Mouse (Mus musculus) neural tube, embryonic 14.5 days (tissue): ENCODE results near the gene Ppef1. TPM values are rescaled to one million over a fixed set of nuclear protein-coding genes. Genes with fewer than 3 reads are reported as not detected.

Experiments used
- ATAC-seq: fragments of 200-750 bp; cut with Nextera tagmentation; 2 replicates; pipeline ENCODE4 v1.8.0; 2017; ENCODE audit warnings: low read depth, mild to moderate bottlenecking, moderate TSS enrichment, moderate library complexity
- H3K27ac ChIP-seq: fragments of 300-500 bp; sonication (generic); 2 replicates; pipeline ENCODE4 v1.5.1; 2014; ENCODE audit warnings: low read depth, mild to moderate bottlenecking, control low read depth, low read length, moderate library complexity, mixed read lengths
- H3K27me3 ChIP-seq: fragments of 300-500 bp; sonication (generic); 2 replicates; pipeline ENCODE4 v1.6.1; 2014; ENCODE audit warnings: low read length; ENCODE audit not compliant: control insufficient read depth, insufficient read depth
- H3K36me3 ChIP-seq: fragments of 300-500 bp; sonication (generic); 2 replicates; pipeline ENCODE4 v1.6.1; 2014; ENCODE audit warnings: low read length, mixed read lengths; ENCODE audit not compliant: control insufficient read depth, insufficient read depth
- H3K4me1 ChIP-seq: fragments of 300-500 bp; sonication (generic); 2 replicates; pipeline ENCODE4 v1.6.1; 2014; ENCODE audit warnings: low read length; ENCODE audit not compliant: control insufficient read depth, insufficient read depth
- H3K4me2 ChIP-seq: fragments of 300-500 bp; sonication (generic); 2 replicates; pipeline ENCODE4 v1.6.1; 2014; ENCODE audit warnings: mild to moderate bottlenecking, low read depth, low read length, control low read depth
- H3K4me3 ChIP-seq: fragments of 300-500 bp; sonication (generic); 2 replicates; pipeline ENCODE4 v1.5.1; 2014; ENCODE audit warnings: low read depth, low read length, control low read depth, mixed read lengths
- H3K9ac ChIP-seq: fragments of 300-500 bp; sonication (generic); replicated peaks from 2 replicates; pipeline ENCODE4 v1.6.1; 2014; ENCODE audit warnings: low read depth, mild to moderate bottlenecking, control low read depth, low read length, mixed read lengths
- H3K9me3 ChIP-seq: fragments of 300-500 bp; sonication (generic); 2 replicates; pipeline ENCODE4 v1.6.1; 2016; ENCODE audit warnings: low read length; ENCODE audit not compliant: control insufficient read depth
- WGBS: fragments of 180-500 bp; shearing (Covaris S2); extraction: QIAGEN DNeasy Blood & Tissue Kit; methylation state at CpG from one replicate; pipeline ENCODE4 v1.1.7; 2014; 5-methylcytosine and 5-hydroxymethylcytosine counted together
- polyA plus RNA-seq: library from polyadenylated mRNA; unstranded; fragments of >200 nt; fragmentation: Nextera tagmentation; extraction: Ambion mirVana; gene quantifications from 2 replicates; pipeline ENCODE4 v1.2.1, GENCODE M21; 2014

The Ppef1 gene
- polyA plus RNA-seq, 1 experiment from 2014 or later: 3.2 TPM

GRCm38 (mm10) chrX:160745399-160745798 is 9.8 kb upstream of the Ppef1 start:
- WGBS: 95% methylated on average over 1 of the region's 1 CpGs
- Histone ChIP-seq H3K9me3 (no peaks in the 10 kb centered on the region), H3K27me3 (no peaks in the 10 kb centered on the region), H3K27ac (no peak overlapping the region), H3K4me2 (no peak overlapping the region), H3K4me3 (no peak overlapping the region), H3K9ac (no peak overlapping the region), H3K4me1 (no peaks in the 10 kb centered on the region), H3K36me3 (no peaks in the 10 kb centered on the region)
- ATAC-seq: no peak

DNA sequence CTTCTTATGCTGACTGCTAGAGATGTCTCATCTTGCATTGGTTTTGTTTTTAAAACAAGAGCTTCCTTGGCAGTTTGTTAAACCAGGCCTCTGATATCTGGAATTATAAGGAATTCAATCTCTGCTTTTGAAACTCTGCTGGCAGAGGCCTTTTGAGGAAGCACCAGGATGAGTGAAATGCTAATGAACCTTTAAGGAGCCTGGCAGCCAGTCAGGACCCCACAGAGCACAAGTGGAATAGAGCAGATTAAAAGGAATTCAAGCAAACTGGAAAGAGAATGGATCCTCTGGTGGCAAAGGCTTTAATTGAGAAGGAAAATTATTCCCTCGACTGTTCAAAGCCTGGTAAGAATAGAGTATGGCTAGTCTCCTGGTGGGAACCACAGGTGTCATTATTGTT is 36.4 kb downstream of the Ppef1 start:
- ATAC-seq: no peak
- 22% methylated on average over 1 of the region's 1 CpGs for WGBS
- H3K27me3 ChIP-seq: no peaks in the 10 kb centered on the region

DNA sequence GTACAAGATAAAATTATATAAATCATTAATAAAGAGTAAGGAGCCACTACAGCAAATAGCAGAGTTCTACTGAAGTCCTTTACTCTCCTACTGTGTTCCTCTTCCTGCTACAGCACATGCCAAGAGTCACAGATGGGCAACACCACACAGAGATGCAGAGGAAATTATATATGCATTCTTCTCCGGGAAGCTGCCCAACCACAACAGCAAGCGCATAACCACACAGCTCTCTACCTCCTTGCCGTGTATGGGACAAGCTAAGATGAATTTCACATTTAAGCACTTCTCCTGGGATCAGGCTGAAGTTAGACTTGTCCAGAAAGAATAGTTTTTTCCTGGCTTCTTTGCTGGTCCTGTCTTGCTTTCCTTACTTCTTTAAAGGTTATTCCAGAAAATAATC is 44.0 kb downstream of the Ppef1 start:
- Histone ChIP-seq H3K4me2 (no peak overlapping the region), H3K27me3 (no peaks in the 10 kb centered on the region; the same call in 1 of the 2 replicates), H3K4me1 (no peaks in the 10 kb centered on the region), H3K4me3 (no peak overlapping the region), H3K9ac (no peak overlapping the region), H3K9me3 (no peaks in the 10 kb centered on the region), H3K27ac (no peak overlapping the region), H3K36me3 (no peaks in the 10 kb centered on the region)
- ATAC-seq: no peak
- 78% methylated on average over 3 of the region's 3 CpGs for WGBS

More for the DNA sequence above, 36.4 kb downstream of the Ppef1 start:
- Histone ChIP-seq H3K9ac (no peak overlapping the region), H3K9me3 (no peaks in the 10 kb centered on the region), H3K36me3 (no peaks in the 10 kb centered on the region), H3K4me3 (no peak overlapping the region), H3K4me2 (no peak overlapping the region), H3K4me1 (no peaks in the 10 kb centered on the region), H3K27ac (no peak overlapping the region)

DNA sequence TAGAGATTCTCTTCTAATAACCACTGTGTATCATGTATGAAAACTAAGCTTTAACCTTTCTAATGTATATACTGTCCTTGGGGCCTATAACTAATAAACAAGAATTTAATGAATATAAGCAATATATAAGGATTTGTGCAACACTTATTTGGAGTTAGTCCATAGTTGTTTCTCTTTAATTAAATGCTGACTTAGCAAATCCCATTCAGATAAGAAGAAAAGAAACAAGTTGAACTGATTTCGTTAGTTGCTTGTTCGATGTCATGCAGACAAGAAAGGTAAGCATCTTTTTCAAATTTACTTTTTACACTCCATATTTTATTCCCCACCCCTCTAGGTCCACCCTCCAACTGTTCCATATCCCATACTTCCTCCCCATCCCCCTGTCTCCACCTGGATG is 45.5 kb downstream of the Ppef1 start:
- ATAC-seq: no peak
- no peaks in the 10 kb centered on the region for H3K4me1 ChIP-seq
- no peak overlapping the region for H3K9ac ChIP-seq
- H3K36me3 ChIP-seq: no peaks in the 10 kb centered on the region
- WGBS: 89% methylated on average over 2 of the region's 2 CpGs
- no peak overlapping the region for H3K4me3 ChIP-seq
- no peak overlapping the region for H3K27ac ChIP-seq
- no peaks in the 10 kb centered on the region; the same call in 1 of the 2 replicates for H3K27me3 ChIP-seq
- no peaks in the 10 kb centered on the region for H3K9me3 ChIP-seq
- H3K4me2 ChIP-seq: no peak overlapping the region

GRCm38 (mm10) chrX:160669992-160670391 is 65.6 kb downstream of the Ppef1 start:
- Histone ChIP-seq H3K4me3 (no peak overlapping the region), H3K36me3 (no peaks in the 10 kb centered on the region), H3K4me2 (no peak overlapping the region), H3K9me3 (no peaks in the 10 kb centered on the region), H3K27me3 (no peaks in the 10 kb centered on the region), H3K4me1 (no peaks in the 10 kb centered on the region), H3K9ac (no peak overlapping the region), H3K27ac (no peak overlapping the region)
- ATAC-seq: no peak
- 87% methylated on average over 1 of the region's 1 CpGs for WGBS

DNA sequence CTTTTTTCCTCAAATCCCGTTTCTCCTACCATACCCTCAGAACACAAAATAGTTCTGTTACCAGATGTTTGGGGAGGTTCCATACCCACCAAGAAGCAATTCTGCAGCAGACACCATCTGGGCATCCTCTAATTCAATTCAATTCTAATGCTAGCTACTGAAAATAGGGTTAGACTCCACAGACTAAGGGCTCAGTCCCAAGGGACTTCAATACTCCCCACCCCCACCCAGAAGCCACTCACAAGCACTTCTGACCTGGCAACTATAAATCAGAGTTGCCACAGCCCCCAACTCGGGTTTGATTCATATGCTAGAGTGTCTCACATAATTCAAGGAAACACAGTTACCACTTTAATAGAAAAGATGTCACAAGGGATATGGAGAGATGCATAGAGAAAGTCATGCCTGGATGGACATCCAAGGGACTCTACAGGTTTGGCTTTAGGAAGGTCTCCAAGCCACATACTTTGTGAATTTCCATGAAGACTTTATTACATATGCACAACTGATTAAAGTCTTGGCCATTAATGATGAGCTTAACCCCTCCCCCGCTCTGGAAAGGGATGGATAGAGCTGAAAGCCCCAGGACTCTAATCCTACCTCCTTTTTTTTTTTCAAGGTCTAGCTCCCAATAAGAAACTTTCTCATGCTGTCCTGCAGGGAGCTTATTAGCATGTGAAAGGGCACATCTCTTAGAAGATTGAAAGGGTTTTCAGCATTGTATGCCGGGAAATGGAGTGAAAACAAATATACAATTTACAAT is 124.5 kb downstream of the Ppef1 start:
- no peaks in the 10 kb centered on the region for H3K27me3 ChIP-seq
- no peak overlapping the region for H3K4me2 ChIP-seq
- no peaks in the 10 kb centered on the region for H3K36me3 ChIP-seq
- H3K27ac ChIP-seq: no peak overlapping the region
- H3K4me3 ChIP-seq: no peak overlapping the region
- no peak overlapping the region for H3K9ac ChIP-seq
- WGBS: 23% methylated on average over 4 of the region's 4 CpGs
- no peak for ATAC-seq
- H3K4me1 ChIP-seq: no peaks in the 10 kb centered on the region
- no peaks in the 10 kb centered on the region for H3K9me3 ChIP-seq

DNA sequence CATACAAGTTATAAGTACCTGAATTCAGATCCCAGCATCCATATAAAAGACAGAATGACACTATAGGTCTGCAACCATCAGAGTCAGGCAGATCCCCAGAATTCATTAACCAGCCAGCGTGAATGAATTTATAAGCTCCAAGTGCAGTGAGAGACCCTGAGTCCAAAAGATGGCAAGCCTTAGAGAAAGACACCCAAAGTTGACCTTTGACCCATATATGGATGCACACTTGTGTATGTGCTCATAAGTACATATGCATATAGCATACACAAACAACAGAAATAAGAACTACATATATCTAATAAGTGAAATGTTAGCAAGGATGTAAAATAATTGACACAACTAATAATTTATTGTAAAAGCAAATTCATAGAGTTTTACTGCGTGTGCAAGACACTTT is 125.1 kb downstream of the Ppef1 start:
- H3K27ac ChIP-seq: no peak overlapping the region
- no peak overlapping the region for H3K4me2 ChIP-seq
- no peak for ATAC-seq
- H3K4me1 ChIP-seq: no peaks in the 10 kb centered on the region
- WGBS: 49% methylated on average over 2 of the region's 2 CpGs
- no peaks in the 10 kb centered on the region for H3K9me3 ChIP-seq
- H3K9ac ChIP-seq: no peak overlapping the region
- no peak overlapping the region for H3K4me3 ChIP-seq
- no peaks in the 10 kb centered on the region for H3K36me3 ChIP-seq
- no peaks in the 10 kb centered on the region for H3K27me3 ChIP-seq

DNA sequence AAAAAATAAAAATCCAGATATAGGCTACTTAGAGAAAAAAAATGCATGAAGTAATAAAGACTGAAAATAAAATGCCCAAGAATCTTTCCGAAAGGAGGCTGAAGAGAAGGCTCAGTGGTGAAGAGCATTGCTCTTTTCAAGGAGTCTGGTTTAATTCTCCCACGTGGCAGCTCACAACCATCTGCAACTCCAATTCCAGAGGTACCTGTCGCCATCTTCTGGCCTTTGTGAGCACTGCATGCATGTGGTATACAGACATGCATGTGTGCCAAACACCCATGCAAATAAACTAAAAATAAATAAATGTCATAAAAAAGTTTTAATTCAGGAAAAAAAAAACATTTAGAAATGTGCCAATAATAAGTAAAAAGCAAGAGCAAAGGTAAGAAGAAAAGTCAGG is 125.7 kb downstream of the Ppef1 start:
- H3K36me3 ChIP-seq: no peaks in the 10 kb centered on the region
- H3K9me3 ChIP-seq: no peaks in the 10 kb centered on the region
- 39% methylated on average over 3 of the region's 3 CpGs for WGBS
- ATAC-seq: no peak
- no peak overlapping the region for H3K4me3 ChIP-seq
- no peaks in the 10 kb centered on the region for H3K4me1 ChIP-seq
- no peaks in the 10 kb centered on the region for H3K27me3 ChIP-seq
- H3K27ac ChIP-seq: no peak overlapping the region
- H3K9ac ChIP-seq: no peak overlapping the region
- no peak overlapping the region for H3K4me2 ChIP-seq

GRCm38 (mm10) chrX:160603981-160604541 is 131.5 kb downstream of the Ppef1 start:
- ATAC-seq: no peak
- H3K4me2 ChIP-seq: no peak overlapping the region
- H3K9ac ChIP-seq: no peak overlapping the region
- no peak overlapping the region for H3K27ac ChIP-seq
- no peaks in the 10 kb centered on the region for H3K36me3 ChIP-seq
- no peaks in the 10 kb centered on the region for H3K27me3 ChIP-seq
- 67% methylated on average over 6 of the region's 6 CpGs for WGBS
- H3K9me3 ChIP-seq: no peaks in the 10 kb centered on the region
- H3K4me1 ChIP-seq: 0 out of 2 replicates have a peak, but pooled peaks cover 2% of the 10 kb centered on the region
- H3K4me3 ChIP-seq: no peak overlapping the region
